Mouse (Mus musculus) retina, embryonic 14.5 days (tissue): ENCODE results near the gene Hfm1.

Experiments
- DNase-seq: peaks from one replicate; pipeline ENCODE4 v3.0.0-alpha.2; 2015; ENCODE audit warnings: low spot score

Hfm1 gene

DNA sequence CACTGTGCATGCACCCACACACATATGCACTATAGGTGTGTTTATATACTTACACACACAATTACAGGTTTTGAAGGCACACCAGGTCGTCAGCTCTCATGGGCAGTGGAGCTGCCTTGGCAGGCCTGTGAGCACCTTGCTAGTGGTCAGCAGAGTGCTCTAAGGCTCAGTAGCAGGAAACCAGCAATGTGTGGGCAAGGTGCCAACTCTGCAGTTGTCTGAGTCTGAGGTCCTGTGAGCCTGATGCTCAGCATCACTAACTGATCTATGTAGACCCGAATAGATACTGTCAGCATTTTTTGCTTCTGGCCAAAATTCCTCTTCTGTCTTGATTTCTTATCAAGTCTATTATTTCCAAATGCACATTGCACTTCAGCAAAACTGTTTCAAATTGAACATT, 82.2 kb downstream of the Hfm1 start:
- DNase-seq, result no peak

GRCm38 (mm10) chr5:106833025-106833424, 93.1 kb downstream of the Hfm1 start:
- no peak for DNase-seq

- DNase-seq, result no peak
These were observed 94.7 kb downstream of the Hfm1 start for GRCm38 (mm10) chr5:106831401-106831800.

DNA sequence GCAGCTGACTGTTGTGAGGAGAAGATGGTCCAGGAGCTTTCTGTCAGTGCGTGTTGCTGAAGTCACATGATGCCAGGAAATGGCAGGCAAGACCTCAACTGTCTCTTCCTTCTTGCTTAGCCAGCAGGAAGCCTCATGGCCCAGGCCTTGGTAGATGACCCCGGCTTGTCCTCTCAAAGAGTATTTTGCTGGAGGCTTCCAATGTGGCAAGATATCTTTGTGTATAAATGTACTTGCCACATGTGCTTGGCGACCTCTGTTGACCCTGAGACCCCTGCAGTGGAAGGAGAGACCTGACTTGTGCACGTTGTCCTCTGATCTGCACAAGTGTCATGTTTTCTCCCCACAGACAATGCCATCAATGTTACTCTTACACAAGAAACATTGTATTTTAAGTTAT, 95.3 kb downstream of the Hfm1 start:
- DNase-seq, result no peak

DNA sequence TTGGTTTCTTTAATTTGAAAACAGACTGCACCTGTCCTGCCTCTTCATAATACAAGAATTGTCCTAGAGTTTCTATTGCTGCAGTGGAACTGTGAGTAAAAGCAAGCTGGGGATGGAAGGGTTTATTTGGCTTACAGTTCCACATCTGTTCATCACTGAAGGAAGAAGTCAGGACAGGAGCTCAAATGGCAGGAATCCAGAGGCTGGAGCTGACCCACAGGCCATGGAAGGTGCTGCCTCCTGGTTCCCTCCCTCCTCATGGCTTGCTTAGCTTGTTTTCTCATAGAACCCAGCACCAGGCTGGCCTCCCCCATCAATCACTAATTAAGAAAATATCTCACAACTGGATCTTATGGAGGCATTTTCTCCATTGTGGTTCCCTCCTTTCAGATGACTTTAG, 99.4 kb downstream of the Hfm1 start:
- DNase-seq, result no peak

- DNase-seq, result no peak
These were observed 100.1 kb downstream of the Hfm1 start for GRCm38 (mm10) chr5:106826044-106826443.

GRCm38 (mm10) chr5:106825301-106825853, 100.7 kb downstream of the Hfm1 start:
- DNase-seq, result peak; percentile 47

GRCm38 (mm10) chr5:106824716-106825115, 101.4 kb downstream of the Hfm1 start:
- DNase-seq, result no peak

- no peak for DNase-seq
These were observed 106.5 kb downstream of the Hfm1 start for GRCm38 (mm10) chr5:106819630-106820029.

GRCm38 (mm10) chr5:106815923-106816654, 110.0 kb downstream of the Hfm1 start:
- peak; percentile 2 for DNase-seq

GRCm38 (mm10) chr5:106814611-106815010, 111.5 kb downstream of the Hfm1 start:
- no peak for DNase-seq

- peak; percentile 75 for DNase-seq
These were observed 123.0 kb downstream of the Hfm1 start for GRCm38 (mm10) chr5:106803094-106803493.

DNA sequence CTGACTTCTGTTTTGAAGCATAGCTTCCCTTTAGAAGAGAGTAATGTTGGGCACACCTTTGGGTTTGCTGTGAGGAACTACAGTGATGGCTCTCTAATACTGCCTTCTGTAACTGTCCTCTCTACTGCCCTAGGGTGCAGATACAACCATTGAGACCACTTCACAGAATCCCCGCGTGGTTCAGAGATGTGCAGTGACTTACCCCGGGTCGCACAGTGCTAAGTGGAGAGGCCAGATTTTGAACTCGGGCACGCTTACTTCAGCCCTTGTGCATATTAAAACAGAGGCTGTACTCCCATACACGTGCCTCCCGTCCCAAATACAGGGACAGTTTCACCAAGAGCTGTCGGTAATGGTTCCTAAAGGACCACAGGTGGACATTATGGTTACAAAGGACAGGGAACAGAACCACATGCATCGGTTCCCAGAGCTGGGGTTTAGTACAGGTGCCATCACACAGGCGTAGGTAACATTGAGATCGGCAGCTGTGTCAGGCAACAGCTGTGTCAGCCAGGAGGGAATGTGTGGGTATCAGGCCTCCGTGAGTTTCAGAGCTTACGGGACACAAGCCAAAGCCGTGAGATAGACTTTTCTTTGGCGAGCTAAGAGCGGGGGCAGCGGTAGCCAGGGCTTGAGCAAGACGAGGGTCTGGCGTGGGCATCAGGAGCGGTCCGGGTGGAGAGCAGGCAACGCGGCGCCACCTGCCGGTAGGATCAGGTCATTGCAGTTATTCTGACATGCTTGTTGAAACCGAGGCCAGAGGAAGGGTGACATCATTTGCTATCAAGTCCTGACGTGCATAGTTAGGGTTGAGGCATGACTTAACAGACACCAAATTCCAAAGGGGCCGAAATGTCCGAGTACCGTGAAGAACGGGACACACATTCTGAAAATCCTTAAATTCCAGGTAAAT, 124.0 kb downstream of the Hfm1 start:
- DNase-seq, result peak; percentile 96

GRCm38 (mm10) chr5:106801215-106801863, 124.8 kb downstream of the Hfm1 start:
- peak; percentile 7 for DNase-seq

- no peak for DNase-seq
These were observed 128.2 kb downstream of the Hfm1 start for GRCm38 (mm10) chr5:106797896-106798295.

GRCm38 (mm10) chr5:106791241-106791572, 134.9 kb downstream of the Hfm1 start:
- no peak for DNase-seq

GRCm38 (mm10) chr5:106790496-106791240, 135.5 kb downstream of the Hfm1 start:
- DNase-seq, result no peak
